Mouse (Mus musculus): Measurements from ENCODE around the gene Calcrl.

GRCm38 (mm10) chr2:84343756-84344155, 81.5 kb downstream of the Calcrl start:
- TF ChIP-seq CTCF (IDR thresholded peaks at IDR 0.05; ENCODE audit: low read depth) (no peak), EP300 (IDR thresholded peaks at IDR 0.05; ENCODE audit: low read depth) (no peak)

Measured in liver, postnatal 0 days (tissue).